Mouse (Mus musculus): ENCODE data around the gene Akap7. TPM values are rescaled to one million over a fixed set of nuclear protein-coding genes. Genes with fewer than 3 reads are reported as not detected.
"Not testable (repeated sequence)": the region's sequence is repeated elsewhere in the genome, so short reads cannot be mapped to it uniquely, and the experiment has no call there.

The Akap7 gene
- polyA plus RNA-seq, 1 experiment from 2014 or later, result 24.0 TPM

DNA sequence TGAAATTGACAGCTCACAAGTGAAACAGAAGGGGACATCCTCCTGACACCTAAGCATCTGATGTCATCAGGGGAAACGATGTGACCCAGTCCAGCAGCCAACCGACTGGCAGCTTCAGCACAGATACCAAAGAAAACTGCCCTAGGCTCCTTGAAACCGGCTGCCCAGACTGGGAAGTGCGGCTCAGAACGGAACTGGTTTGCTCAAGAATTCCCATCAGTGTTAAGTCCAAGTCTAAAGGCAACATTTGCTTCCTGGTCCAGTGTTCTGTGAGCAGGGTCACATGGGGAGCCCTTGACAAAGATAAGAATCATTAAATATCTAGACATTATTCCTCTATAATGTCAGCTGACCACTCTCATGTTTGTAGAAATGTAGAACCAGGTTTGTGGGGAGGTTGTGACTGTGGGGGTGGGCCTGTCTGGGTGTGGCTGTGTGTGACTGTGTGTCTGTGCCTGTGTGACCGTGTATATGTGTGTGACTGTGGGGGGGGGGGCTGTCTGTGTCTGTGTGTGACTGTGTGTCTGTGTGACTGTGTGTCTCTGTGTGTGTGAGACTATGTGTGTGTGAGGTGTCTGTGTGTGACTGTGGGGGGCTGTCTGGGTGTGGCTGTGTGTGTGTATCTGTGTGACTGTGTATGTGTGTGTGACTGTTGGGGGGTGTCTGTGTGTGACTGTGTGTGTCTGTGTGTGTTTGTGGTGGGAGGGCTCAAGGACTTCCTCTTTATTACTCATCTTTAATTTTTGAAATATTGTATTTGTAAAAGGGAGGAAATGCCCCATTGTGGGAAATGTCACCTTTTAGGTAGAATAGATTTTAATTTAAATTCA lies 140.1 kb downstream of the Akap7 start:
- Histone ChIP-seq H3K4me1 (no peaks in the 10 kb centered on the region), H3K4me3 (no peak overlapping the region), H3K27me3 (replicated peaks) (no peaks in the 10 kb centered on the region), H3K27ac (no peak overlapping the region), H3K4me2 (replicated peaks) (no peak overlapping the region), H3K36me3 (no peaks in the 10 kb centered on the region), H3K9ac (no peak overlapping the region), H3K9me3 (no peaks in the 10 kb centered on the region)
- ATAC-seq (ENCODE audit: low FRiP score, low read depth), result no peak
- 79% methylated on average over 6 of the region's 6 CpGs for WGBS

DNA sequence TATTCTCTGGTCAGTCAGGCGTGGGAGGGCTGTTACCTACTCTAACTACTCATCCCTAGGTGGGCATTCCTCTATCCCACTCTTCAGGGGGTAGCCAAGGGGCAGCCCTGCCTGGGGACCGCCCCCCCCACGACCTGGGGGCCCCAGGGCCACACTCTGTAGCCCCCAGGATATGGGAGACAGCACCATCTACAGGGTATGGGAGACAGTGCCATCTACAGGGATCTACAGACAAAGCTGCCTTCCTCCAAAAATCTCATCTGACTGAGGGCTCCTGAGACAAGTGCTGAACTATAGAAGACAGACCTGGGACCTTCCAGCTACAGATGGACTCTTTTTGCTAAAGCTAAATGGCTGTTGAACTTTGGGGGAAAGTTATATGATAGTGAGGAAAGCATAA lies 144.2 kb downstream of the Akap7 start:
- not testable (repeated sequence) for ATAC-seq (ENCODE audit: low FRiP score, low read depth); H3K27me3 ChIP-seq (replicated peaks); H3K4me1 ChIP-seq; H3K9ac ChIP-seq; H3K9me3 ChIP-seq; H3K4me3 ChIP-seq; H3K36me3 ChIP-seq; H3K4me2 ChIP-seq (replicated peaks); H3K27ac ChIP-seq
- 32% methylated on average over 3 of the region's 3 CpGs for WGBS

DNA sequence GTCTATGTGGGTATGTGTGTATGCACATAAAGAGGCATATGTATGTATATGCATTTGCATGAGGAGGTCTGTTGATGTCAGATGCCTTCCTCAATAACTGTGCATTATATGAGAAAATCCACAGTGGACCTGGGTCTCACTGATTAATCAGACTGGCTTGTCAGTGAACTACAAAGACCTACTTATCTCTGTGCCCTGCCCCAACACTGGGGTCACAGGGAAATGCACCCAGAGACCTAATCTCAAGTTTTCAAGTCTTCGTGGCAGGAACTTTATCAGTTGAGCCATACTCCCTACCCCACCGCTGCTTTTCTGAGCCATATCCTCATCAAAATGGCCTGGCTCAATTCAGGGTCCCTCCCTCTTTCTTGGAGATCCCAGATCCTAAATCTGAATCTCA lies 146.0 kb downstream of the Akap7 start:
- Histone ChIP-seq H3K4me2 (replicated peaks) (no peak overlapping the region), H3K4me1 (no peaks in the 10 kb centered on the region), H3K9ac (no peak overlapping the region), H3K36me3 (no peaks in the 10 kb centered on the region), H3K4me3 (no peak overlapping the region), H3K9me3 (no peaks in the 10 kb centered on the region), H3K27ac (no peak overlapping the region), H3K27me3 (replicated peaks) (no peaks in the 10 kb centered on the region; the same call in 1 of the 2 replicates)
- no peak for ATAC-seq (ENCODE audit: low FRiP score, low read depth)
- WGBS, result 87% methylated on average over 2 of the region's 2 CpGs

DNA sequence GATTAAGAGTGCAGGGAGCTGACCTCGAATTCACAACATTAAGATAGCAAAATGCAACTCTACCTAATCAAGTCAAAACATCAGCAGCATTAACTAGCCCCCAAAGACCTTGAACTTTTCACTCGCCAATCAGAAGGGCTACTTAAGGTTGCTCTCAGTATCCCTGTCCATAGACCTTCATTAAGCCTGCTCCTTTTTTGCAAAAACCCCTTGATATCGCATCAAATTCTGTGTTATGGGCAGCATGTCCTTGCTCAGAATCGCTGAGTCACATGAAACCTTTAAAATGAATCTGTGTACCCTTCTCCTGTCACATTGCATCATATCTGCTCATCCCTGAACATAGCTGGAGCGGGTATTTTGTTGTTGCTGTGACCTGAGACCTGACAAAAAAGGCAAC lies 149.0 kb downstream of the Akap7 start:
- Histone ChIP-seq H3K27ac (no peak overlapping the region), H3K36me3 (no peaks in the 10 kb centered on the region), H3K4me1 (no peaks in the 10 kb centered on the region), H3K27me3 (replicated peaks) (no peaks in the 10 kb centered on the region; the same call in 1 of the 2 replicates), H3K9ac (no peak overlapping the region), H3K9me3 (no peaks in the 10 kb centered on the region), H3K4me3 (no peak overlapping the region), H3K4me2 (replicated peaks) (no peak overlapping the region)
- WGBS, result 85% methylated on average over 5 of the region's 5 CpGs
- no peak for ATAC-seq (ENCODE audit: low FRiP score, low read depth)

DNA sequence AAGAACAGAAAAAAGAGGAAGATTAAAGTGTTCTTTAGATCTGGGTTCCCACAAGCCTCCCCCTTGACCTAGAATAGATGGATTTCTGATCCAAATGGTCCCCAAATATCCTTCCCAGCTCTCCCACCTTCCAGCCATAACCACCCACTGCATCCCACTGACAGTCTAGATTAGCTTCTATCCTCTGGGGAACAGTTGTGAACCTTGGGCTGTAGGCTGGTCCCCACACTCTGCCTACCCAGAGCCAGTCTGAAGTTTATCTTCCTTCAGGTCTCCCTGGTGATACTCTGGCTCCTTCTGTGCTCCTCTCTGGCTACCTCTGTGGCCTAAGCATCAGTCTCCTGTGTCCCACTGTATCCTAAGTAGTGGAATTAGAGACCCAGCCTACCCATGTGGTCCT lies 150.3 kb downstream of the Akap7 start:
- H3K4me3 ChIP-seq, result no peak overlapping the region
- no peak overlapping the region for H3K27ac ChIP-seq
- H3K4me1 ChIP-seq, result no peaks in the 10 kb centered on the region
- no peak overlapping the region for H3K4me2 ChIP-seq (replicated peaks)
- no peaks in the 10 kb centered on the region for H3K36me3 ChIP-seq
- no peak for ATAC-seq (ENCODE audit: low FRiP score, low read depth)
- H3K27me3 ChIP-seq (replicated peaks), result no peaks in the 10 kb centered on the region; the same call in 1 of the 2 replicates
- no peaks in the 10 kb centered on the region for H3K9me3 ChIP-seq
- H3K9ac ChIP-seq, result no peak overlapping the region

DNA sequence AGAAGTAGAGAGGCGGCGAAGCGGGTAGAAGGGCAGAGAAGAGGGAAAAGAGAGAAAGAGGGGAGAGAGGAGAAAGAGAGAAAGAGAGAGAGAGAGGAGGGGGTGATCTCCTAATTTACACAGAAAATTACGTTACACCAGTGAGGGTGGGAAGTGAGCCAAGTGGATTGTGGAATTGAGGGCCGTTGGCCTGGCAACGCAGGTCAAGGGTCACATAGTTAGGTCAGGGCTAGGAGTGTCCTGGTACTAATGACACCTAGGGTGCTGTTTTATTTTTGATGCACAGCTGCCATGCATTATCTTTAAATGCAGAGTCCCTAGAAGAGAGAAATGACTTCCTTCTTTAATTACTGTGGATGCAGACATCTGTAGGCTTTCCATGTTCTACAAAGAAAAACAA lies 153.4 kb downstream of the Akap7 start:
- no peaks in the 10 kb centered on the region; the same call in 1 of the 2 replicates for H3K27me3 ChIP-seq (replicated peaks)
- no peaks in the 10 kb centered on the region for H3K4me1 ChIP-seq
- no peak overlapping the region for H3K27ac ChIP-seq
- no peak overlapping the region for H3K9ac ChIP-seq
- H3K4me3 ChIP-seq, result no peak overlapping the region
- WGBS, result 72% methylated on average over 6 of the region's 6 CpGs
- H3K36me3 ChIP-seq, result no peaks in the 10 kb centered on the region
- H3K9me3 ChIP-seq, result no peaks in the 10 kb centered on the region
- ATAC-seq (ENCODE audit: low FRiP score, low read depth), result no peak
- H3K4me2 ChIP-seq (replicated peaks), result no peak overlapping the region

DNA sequence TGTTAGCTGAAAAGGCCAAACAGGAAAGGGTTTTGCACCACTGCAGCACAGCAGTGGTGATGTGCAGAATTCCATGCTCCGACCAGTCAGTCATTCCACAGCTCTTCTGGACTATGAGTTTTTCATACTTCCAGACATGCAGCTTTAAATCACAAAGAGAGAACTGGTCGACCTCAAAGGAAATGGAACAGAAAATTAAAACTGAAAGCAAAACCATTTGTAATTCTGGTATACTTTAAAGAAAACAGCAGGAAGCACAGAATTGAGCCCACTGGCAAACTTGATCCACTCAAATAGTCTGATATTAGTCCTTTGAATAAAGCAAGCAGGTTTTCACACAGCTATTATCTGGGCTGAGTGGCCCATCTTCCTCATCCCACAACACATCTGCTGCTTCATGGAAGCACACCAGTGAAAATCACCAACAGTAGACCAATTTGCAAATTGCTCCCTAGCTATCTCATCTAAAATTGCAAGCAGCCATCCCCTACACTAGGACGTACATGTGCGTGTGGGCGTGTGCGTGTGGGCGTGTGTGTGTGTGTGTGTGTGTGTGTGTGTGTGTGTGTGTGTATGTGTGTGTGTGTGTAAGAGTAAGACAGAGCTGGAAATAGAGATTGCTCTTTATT lies 156.4 kb downstream of the Akap7 start:
- ATAC-seq (ENCODE audit: low FRiP score, low read depth), result no peak
- H3K36me3 ChIP-seq, result no peaks in the 10 kb centered on the region
- H3K9ac ChIP-seq, result no peak overlapping the region
- H3K4me3 ChIP-seq, result no peak overlapping the region
- no peaks in the 10 kb centered on the region for H3K9me3 ChIP-seq
- H3K27ac ChIP-seq, result no peak overlapping the region
- no peak overlapping the region for H3K4me2 ChIP-seq (replicated peaks)
- no peaks in the 10 kb centered on the region for H3K4me1 ChIP-seq
- H3K27me3 ChIP-seq (replicated peaks), result no peaks in the 10 kb centered on the region
- WGBS, result 94% methylated on average over 7 of the region's 7 CpGs

DNA sequence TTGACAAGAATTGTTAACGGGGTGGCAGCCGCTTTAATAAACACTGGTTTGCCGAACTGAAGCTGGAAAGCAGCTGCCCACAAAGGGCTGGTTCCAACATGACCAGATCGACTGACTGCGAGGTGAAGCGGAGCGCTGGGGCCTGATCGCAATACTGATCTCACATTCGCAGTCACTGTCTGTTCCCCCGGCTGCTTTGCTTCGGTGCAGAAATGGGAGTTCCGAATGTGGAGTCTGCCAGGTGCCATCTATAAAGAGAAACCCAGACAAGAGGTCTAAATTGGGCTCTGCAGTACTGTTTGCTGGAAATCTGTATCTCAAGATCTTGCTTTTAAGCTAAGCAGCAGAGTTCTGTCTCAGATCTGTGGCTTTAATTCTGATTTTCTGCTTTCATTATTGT lies 161.8 kb downstream of the Akap7 start:
- WGBS, result 83% methylated on average over 12 of the region's 12 CpGs
- Histone ChIP-seq H3K27ac (no peak overlapping the region), H3K4me3 (no peak overlapping the region), H3K9me3 (no peaks in the 10 kb centered on the region), H3K4me1 (no peaks in the 10 kb centered on the region), H3K36me3 (no peaks in the 10 kb centered on the region), H3K4me2 (replicated peaks) (no peak overlapping the region), H3K27me3 (replicated peaks) (no peaks in the 10 kb centered on the region), H3K9ac (no peak overlapping the region)
- ATAC-seq (ENCODE audit: low FRiP score, low read depth), result no peak

DNA sequence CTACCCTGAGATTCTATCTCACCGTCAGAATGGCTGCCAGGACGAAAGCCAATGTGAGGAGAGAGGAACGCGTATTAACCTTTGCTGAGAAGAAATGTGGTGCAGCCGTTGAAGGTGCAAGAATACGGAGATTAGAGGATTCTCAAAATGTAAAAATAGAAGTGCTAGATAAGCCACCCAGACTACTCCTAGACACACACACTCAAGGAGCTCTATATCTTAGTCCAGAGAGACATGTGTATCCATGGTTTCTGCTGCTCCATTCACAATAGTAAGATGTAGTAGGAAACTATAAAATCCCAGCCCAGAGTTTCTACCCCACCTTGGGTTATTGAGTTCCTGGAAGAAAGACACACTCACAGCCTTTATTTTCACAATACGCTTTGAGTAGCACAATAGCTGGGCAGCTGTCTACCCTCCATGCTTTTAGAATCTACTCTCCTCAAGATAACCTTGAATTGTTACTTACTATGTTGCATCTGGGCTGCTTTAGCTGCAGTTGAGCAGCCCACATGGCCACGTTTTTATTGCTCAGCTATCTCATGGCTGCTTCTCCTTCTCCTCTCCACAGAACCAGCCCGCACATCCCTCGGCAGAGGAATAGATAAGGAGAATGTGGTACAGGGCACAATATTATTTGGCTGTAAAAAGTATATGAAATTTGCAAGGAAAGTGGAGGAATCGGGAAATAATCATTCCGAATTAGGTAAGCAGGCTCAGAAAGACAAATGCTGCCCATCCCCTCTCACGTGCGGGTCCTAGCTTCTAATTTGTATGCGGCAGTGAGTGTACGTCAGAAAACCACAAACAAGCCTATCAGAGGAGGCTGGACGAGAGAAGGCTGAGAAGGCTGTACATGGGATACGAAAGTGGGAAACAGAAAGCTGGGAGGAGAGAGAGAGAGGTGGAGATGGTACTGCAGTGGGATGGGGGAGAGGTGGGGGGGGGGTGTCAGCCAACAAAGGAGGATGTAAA lies 162.6 kb downstream of the Akap7 start:
- H3K9me3 ChIP-seq, result no peaks in the 10 kb centered on the region
- H3K4me2 ChIP-seq (replicated peaks), result no peak overlapping the region
- H3K27me3 ChIP-seq (replicated peaks), result no peaks in the 10 kb centered on the region
- 78% methylated on average over 18 of the region's 18 CpGs for WGBS
- 0 out of 2 replicates have a peak, but pooled peaks cover 2% of the 10 kb centered on the region for H3K4me1 ChIP-seq
- no peak overlapping the region for H3K27ac ChIP-seq
- no peak overlapping the region for H3K4me3 ChIP-seq
- ATAC-seq (ENCODE audit: low FRiP score, low read depth), result peak; percentile 65
- H3K36me3 ChIP-seq, result no peaks in the 10 kb centered on the region
- no peak overlapping the region for H3K9ac ChIP-seq

DNA sequence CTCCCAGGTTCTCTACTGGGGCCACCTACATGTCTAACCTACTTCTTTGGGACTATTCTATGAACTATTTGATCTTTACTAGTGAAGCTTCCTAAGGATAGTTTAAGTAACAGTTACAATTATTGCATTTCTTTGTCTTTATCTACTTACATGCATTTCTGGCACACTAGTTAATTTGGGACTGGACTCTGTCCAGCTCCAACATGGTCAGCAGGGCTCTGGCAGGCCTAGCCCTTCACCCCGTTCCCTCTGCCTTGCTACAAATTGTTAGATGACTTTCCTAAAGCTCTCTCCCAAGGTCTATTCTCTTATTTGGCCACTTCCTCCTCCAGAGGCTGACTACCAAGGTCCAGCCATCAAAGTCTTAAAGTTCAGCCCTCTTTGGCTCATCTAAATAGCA lies 165.9 kb downstream of the Akap7 start:
- no peak overlapping the region for H3K27ac ChIP-seq
- ATAC-seq (ENCODE audit: low FRiP score, low read depth), result no peak
- 0 out of 2 replicates have a peak, but pooled peaks cover 5% of the 10 kb centered on the region for H3K4me1 ChIP-seq
- no peak overlapping the region for H3K4me2 ChIP-seq (replicated peaks)
- 0 out of 2 replicates have a peak, but pooled peaks cover 5% of the 10 kb centered on the region for H3K9me3 ChIP-seq
- no peaks in the 10 kb centered on the region for H3K36me3 ChIP-seq
- no peaks in the 10 kb centered on the region for H3K27me3 ChIP-seq (replicated peaks)
- H3K9ac ChIP-seq, result no peak overlapping the region
- WGBS, result 93% methylated on average over 1 of the region's 1 CpGs
- H3K4me3 ChIP-seq, result no peak overlapping the region

DNA sequence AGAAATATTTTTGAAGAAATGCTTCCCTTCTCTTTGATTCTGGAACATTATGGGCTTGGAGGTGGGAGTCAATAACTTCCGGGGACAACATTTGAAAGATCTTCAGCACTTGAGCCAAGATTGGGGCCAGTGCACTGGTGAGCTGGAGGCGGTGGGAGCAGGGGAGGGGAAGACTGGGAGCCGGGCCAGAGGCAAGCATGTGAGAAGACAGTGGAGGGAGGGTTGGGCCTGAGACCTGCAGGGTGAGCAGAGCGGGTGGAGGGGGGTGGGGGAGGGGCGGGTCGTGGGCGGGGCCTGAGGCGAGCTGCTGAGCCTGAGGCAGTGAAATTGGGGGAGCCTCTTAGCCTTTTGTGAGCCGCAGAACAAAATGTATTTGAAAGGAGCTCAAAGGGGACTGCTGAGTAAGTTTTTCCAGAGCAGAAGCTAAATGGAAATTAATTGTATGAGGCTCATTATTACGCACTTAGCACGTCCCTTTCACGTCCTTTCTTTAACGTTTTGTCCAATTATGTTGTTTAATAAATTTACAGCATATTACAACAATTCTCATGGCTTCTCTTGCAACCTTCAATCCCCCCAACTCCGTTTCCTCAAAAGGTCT lies 167.4 kb downstream of the Akap7 start:
- Histone ChIP-seq H3K4me3 (no peak overlapping the region), H3K9ac (no peak overlapping the region), H3K9me3 (0 out of 2 replicates have a peak, but pooled peaks cover 5% of the 10 kb centered on the region), H3K27me3 (replicated peaks) (no peaks in the 10 kb centered on the region), H3K4me1 (0 out of 2 replicates have a peak, but pooled peaks cover 5% of the 10 kb centered on the region), H3K36me3 (no peaks in the 10 kb centered on the region), H3K27ac (no peak overlapping the region), H3K4me2 (replicated peaks) (no peak overlapping the region)
- 21% methylated on average over 14 of the region's 14 CpGs for WGBS
- ATAC-seq (ENCODE audit: low FRiP score, low read depth), result peak; percentile 83

DNA sequence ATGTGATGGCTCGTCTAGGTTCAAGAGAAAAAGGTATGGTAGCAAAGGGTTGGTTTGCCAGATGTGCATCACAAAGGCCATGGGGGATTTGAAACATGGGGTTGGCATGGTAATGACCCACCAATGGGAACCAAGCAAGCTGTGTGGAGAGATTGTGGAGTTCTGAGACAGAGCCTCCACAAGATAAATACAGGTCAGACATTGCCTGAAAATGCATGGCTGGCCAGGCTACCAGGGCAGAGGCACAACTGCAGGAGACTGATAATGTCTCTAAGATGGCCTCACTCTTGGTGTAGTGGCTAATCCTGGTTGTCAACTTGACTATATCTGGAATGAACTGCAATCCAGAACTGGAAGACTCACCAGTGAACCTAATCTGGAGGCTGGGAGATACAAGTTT lies 174.1 kb downstream of the Akap7 start:
- Histone ChIP-seq H3K27ac (no peak overlapping the region), H3K4me1 (no peaks in the 10 kb centered on the region), H3K9ac (no peak overlapping the region), H3K27me3 (replicated peaks) (no peaks in the 10 kb centered on the region), H3K4me3 (no peak overlapping the region), H3K36me3 (no peaks in the 10 kb centered on the region), H3K9me3 (no peaks in the 10 kb centered on the region), H3K4me2 (replicated peaks) (no peak overlapping the region)
- ATAC-seq (ENCODE audit: low FRiP score, low read depth), result no peak
- 85% methylated on average over 1 of the region's 1 CpGs for WGBS
